Mouse (Mus musculus): ENCODE measurements around the gene Mras. TPM values are rescaled to one million over a fixed set of nuclear protein-coding genes. Genes with fewer than 3 reads are reported as not detected.

Mras gene
- under 1 TPM; 0.23 to 0.39 TPM for polyA plus RNA-seq (2017; shearing (Covaris generic))

DNA sequence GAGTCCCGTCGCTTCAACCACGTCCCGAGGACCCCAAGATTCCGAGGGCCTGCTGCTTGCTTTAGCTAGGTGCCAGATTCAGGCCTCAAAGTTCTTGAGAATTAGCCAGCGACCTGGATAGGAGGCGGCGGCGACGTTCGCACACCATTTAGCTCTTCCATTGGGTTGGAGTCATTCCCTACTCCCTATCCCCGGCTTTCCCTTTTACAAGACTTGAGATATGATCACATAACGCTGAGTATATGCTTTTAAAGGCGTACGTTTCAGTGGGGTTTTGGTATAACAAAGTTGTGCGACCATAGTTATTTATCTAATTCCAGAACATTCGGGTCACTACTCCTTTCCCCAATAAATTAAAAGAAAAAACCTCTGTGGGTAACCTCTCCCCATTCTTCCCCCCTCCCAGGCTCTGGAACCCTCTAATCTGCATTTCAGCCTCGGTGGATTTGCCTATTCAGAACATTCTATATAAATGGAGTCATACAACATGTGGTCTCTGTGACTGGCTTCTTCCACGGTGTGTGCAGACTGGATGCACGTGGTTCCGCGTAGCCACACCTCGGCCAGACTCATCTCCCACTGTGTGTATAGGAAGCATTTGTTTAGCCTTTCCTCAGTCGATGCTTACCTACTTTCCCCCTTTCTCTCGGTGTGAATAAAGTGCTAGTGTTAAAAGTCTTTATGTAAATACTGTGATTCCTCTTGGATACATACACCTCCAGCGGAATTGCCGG lies at the start of gene Mras:
Mras (minus strand) TSS at position 351 of the 734 bp plus-strand sequence.

GRCm38 (mm10) chr9:99451161-99451560 lies 14.0 kb upstream of the Mras start, which contains the start of gene Nme9:
Nme9 (plus strand) TSS chr9:99451475.

DNA sequence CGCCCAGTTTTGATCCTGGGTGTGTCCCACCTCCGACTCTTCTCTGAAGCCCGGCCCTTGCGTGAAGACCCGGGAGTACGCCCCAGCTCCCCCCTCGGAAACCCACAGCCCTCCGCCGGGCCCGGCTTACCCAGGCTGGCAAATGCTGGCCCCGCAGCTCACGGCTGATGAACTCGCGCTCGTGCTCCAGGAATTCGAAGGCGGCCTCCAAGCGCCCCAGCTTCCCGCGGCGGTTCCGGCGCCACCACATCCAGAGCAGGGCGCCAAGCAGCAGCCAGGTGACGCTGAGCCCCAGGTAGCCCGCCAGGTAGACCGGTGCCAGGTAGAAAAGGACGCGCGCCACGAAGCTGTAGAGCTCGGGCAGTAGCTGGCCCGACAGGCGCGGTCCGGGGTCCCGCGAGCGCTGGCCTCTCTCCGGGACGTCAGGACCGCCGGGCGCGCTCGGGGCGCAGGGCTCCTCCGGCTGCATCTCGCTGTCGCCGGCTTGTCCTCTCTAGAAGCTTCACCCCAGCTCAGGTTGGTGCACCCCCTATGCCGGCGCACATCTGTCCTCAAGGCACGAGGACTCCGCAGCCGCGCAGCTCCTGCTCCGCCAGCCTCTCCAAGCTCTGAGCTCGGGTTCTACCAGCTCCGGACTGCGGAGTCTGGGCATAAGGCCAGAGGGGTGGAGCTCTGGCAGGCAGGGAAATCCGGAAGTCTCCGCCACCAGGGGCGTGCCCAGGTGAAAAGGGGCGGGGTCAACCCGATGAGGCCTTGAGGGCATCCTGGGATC lies 79.1 kb downstream of the Mras start, which contains the start of gene Esyt3:
Esyt3 (minus strand) TSS at position 637 of the 772 bp plus-strand sequence.

Other genes starting within 250 kb of the Mras start
- 1 to 10 TPM in 1 of 2 experiments, not detected in 1; 2.7 TPM for gene Faiml, start 200.1 kb downstream of the Mras start, polyA plus RNA-seq (2017; shearing (Covaris generic))
- gene Cep70, start 194.0 kb downstream of the Mras start, polyA plus RNA-seq (2017; shearing (Covaris generic)) = 10 to 100 TPM; 16.5 to 18.3 TPM
- gene Esyt3, start 78.8 kb downstream of the Mras start, polyA plus RNA-seq (2017; shearing (Covaris generic)) = 1 to 10 TPM in 1 of 2 experiments, under 1 TPM in 1; 0.86 to 2.1 TPM
- under 1 TPM in 1 of 2 experiments, not detected in 1; 0.76 TPM for gene Nme9, start 14.1 kb upstream of the Mras start, polyA plus RNA-seq (2017; shearing (Covaris generic))
- 10 to 100 TPM; 28.1 to 31.3 TPM for gene Armc8, start 131.5 kb upstream of the Mras start, polyA plus RNA-seq (2017; shearing (Covaris generic))
- 10 to 100 TPM; 32.5 to 49.4 TPM for gene Dbr1, start 138.4 kb upstream of the Mras start, polyA plus RNA-seq (2017; shearing (Covaris generic))
- gene A4gnt, start 175.1 kb upstream of the Mras start, polyA plus RNA-seq (2017; shearing (Covaris generic)) = not detected
- gene Dzip1l, start 192.1 kb upstream of the Mras start, polyA plus RNA-seq (2017; shearing (Covaris generic)) = under 1 TPM; 0.06 to 0.36 TPM